Mouse (Mus musculus) embryonic facial prominence, embryonic 10.5 days (tissue): ENCODE measurements around the gene Mfng. TPM values are rescaled to one million over a fixed set of nuclear protein-coding genes. Genes with fewer than 3 reads are reported as not detected.
A peak's percentile ranks its signal among the peaks of the same experiment; 100 is the strongest.

Experiments used
- DNase-seq: peaks from one replicate; pipeline ENCODE4 v3.0.0-alpha.2; 2017; ENCODE audit warnings: low spot score
- H3K27ac ChIP-seq: fragments of 300-500 bp; sonication (generic); replicated peaks from 2 replicates; pipeline ENCODE4 v1.5.1; 2016; ENCODE audit warnings: mild to moderate bottlenecking
- H3K27me3 ChIP-seq: fragments of 300-500 bp; sonication (generic); replicated peaks from 2 replicates; pipeline ENCODE4 v1.6.1; 2016; ENCODE audit warnings: low read depth, mild to moderate bottlenecking; ENCODE audit not compliant: poor library complexity, severe bottlenecking
- H3K36me3 ChIP-seq: fragments of 300-500 bp; sonication (generic); replicated peaks from 2 replicates; pipeline ENCODE4 v1.6.1; 2016; ENCODE audit warnings: mild to moderate bottlenecking, moderate library complexity
- H3K4me1 ChIP-seq: fragments of 300-500 bp; sonication (generic); 2 replicates; pipeline ENCODE4 v1.6.1; 2016
- H3K4me3 ChIP-seq: fragments of 300-500 bp; sonication (generic); 2 replicates; pipeline ENCODE4 v1.5.1; 2016; ENCODE audit warnings: mild to moderate bottlenecking, moderate library complexity
- H3K9me3 ChIP-seq: fragments of 300-500 bp; sonication (generic); 2 replicates; pipeline ENCODE4 v1.6.1; 2016; ENCODE audit warnings: mild to moderate bottlenecking
- WGBS: fragments of 180-500 bp; shearing (Covaris S2); methylation state at CpG from one replicate; pipeline ENCODE4 v1.1.7; 2016; 5-methylcytosine and 5-hydroxymethylcytosine counted together
- polyA plus RNA-seq: library from polyadenylated mRNA; unstranded; fragments of >200 nt; fragmentation: Nextera tagmentation; extraction: Ambion mirVana; gene quantifications from 2 replicates; pipeline ENCODE4 v1.2.1, GENCODE M21; 2016

Mfng gene
- 36.4 and 39.0 TPM in 2 replicates for polyA plus RNA-seq

DNA sequence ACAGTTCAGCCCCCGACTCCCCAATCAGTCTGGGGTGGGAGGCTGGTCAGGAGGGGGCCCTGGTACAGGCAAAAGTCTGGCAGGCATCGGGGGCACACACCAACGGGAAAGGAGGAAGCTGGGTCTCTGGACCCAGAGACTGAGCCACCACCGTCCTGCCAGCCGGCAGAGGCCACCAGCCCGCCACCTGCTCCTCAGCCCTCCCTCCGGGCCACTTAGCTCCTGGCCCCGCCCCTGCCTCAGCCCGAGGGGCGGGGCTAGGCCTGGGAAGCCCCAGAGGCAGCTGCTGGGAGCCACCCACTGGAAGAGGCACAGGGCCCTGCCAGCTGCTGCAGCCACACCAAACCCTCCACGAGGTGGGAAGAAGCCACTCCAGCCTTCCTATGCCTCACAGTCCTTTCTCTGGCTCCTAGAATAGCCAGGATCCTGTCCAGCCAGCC is at the start of gene Mfng:
TSS of gene Mfng (minus strand) at position 186 of the 440 bp plus-strand sequence.
- Histone ChIP-seq H3K27ac (peak within 1 kb of the TSS; percentile 89), H3K9me3 (peaks cover 5% of the 10 kb centered on the region; the same call in 1 of the 2 replicates), H3K4me3 (peak within 1 kb of the TSS; percentile 53), H3K27me3 (peaks cover 22% of the 10 kb centered on the region), H3K4me1 (peaks cover 58% of the 10 kb centered on the region), H3K36me3 (peaks cover 29% of the 10 kb centered on the region)
- WGBS = 4% methylated on average over 11 of the region's 11 CpGs
- peak; percentile 80 for DNase-seq

DNA sequence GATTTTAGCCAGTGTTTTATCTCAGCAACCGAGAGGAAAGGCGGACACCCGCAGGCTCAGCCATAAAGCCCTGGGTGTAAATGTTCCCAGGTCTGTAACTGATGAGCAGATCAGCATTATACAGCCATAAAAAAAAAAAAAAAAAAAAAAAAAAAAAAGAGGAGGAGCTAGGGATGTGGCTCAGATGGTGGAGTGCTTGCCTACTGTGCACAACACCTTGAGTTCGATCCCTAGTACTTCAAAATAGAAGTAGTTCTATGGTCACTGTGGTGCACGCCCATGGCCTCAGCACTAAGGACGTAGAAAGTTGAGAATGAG is 42.8 kb upstream of the Mfng start:
- WGBS = 80% methylated on average over 6 of the region's 6 CpGs

DNA sequence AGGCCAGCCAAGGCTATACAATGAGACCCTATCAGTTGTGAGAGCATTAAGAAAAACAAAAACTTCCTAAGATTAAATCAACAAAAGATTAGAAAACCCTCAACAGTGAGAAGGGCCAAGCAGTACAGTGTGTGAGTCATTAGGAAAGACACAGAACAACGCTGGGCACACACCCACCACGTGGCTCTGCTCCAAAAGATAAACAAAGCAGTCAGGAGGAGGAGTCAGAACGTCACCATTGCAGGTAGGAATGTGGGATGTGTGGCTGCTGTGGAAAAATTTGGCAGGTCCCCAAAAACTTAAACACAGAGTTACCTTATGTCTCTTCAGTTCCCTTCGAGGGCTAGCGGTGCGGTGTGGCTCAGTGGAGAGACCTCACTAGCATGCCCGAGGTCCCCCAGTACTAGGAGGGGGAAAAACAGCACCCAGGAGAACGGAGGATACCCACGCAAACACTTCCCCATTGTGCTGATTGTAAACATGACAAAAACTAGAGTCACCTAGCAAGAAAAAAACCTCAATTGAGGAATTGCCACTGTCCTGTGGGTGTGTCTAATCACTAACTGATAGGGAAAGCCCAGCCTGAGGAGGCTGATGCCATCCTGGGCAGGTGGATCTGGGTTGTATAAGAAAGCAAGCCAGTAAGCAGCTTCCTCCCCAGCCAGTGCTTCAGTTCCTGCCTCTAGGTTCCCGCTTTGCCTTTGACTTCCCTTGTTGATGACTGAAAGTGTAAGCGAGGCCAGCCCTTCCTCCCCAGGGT is 42.2 kb upstream of the Mfng start:
- peaks cover 5% of the 10 kb centered on the region for H3K4me1 ChIP-seq

More for the DNA sequence above, 42.8 kb upstream of the Mfng start:
- Histone ChIP-seq H3K4me3 (no peak overlapping the region), H3K9me3 (no peaks in the 10 kb centered on the region), H3K27me3 (0 out of 2 replicates have a peak, but pooled peaks cover 10% of the 10 kb centered on the region), H3K4me1 (peaks cover 5% of the 10 kb centered on the region), H3K27ac (no peak overlapping the region), H3K36me3 (no peaks in the 10 kb centered on the region)
- DNase-seq = no peak

DNA sequence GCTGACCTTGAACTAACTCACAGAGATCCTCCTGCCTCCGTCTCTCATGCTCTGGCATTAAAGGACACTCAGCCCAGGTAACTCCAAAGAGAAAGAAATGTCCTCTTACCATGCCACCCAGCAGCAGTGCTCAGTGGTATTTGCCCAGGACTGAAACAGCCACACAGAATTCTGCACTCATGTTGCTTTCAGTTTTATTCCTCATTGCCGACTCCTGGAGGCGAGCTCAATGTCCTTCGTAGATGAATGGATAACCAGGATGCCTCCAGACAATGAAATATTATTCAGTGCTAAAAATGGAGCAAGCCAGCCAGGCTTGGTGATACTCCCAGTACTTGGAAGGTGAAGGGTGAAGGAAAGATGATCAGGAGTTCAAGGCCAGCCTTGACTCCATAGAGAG is 40.3 kb upstream of the Mfng start:
- Histone ChIP-seq H3K9me3 (no peaks in the 10 kb centered on the region), H3K27me3 (0 out of 2 replicates have a peak, but pooled peaks cover under 1% of the 10 kb centered on the region), H3K36me3 (no peaks in the 10 kb centered on the region), H3K4me1 (peaks cover 12% of the 10 kb centered on the region), H3K4me3 (no peak overlapping the region), H3K27ac (no peak overlapping the region)
- DNase-seq = no peak
- 90% methylated on average over 4 of the region's 4 CpGs for WGBS

More for the DNA sequence above, 42.2 kb upstream of the Mfng start:
- no peak overlapping the region for H3K4me3 ChIP-seq
- H3K9me3 ChIP-seq = no peaks in the 10 kb centered on the region
- no peaks in the 10 kb centered on the region for H3K36me3 ChIP-seq
- H3K27me3 ChIP-seq = 0 out of 2 replicates have a peak, but pooled peaks cover 5% of the 10 kb centered on the region
- 65% methylated on average over 11 of the region's 11 CpGs for WGBS
- no peak overlapping the region for H3K27ac ChIP-seq
- no peak for DNase-seq

DNA sequence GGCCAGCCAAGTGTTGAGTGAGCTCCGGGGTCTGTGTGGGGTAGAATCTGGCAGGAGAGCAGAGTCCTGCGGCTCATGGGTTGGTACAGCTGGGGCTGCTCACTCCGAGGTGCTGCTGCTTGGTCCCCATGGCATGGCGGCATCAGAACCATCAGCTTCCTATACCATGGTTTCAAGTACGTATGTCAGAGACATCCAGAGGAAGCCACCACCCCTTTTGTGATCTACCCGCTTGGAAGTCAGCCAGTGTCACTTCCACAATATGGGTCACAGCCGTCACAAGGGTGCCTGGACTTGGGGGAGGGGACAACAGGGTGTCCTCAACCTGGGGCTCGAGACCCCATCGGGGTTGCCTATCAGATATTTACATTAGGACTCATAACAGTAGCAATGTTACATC is 36.9 kb upstream of the Mfng start:
- 89% methylated on average over 9 of the region's 9 CpGs for WGBS
- Histone ChIP-seq H3K36me3 (no peaks in the 10 kb centered on the region), H3K27ac (no peak overlapping the region), H3K4me1 (peaks cover 31% of the 10 kb centered on the region), H3K4me3 (no peak overlapping the region), H3K27me3 (peaks cover 27% of the 10 kb centered on the region), H3K9me3 (no peaks in the 10 kb centered on the region)
- DNase-seq = no peak

DNA sequence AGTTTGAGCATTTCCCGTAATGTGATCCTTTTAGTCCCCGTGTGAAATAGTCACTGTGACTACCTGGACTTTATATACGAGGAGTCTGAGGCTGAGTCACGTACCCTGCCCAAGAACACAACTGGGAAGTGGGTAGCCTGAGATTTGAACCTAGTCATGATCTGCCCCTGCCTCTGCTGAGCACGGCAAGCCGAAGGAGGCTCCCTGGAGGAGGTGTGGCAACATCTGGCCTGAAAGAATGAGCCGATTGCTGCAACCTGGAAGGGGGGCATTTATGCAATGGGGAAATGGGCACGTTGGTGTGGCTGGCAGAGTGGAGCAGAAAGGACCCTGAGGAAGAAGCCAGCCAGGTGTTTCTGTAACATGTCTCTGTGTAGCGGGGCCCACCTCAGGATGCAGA is 36.5 kb upstream of the Mfng start:
- Histone ChIP-seq H3K4me3 (no peak overlapping the region), H3K9me3 (no peaks in the 10 kb centered on the region), H3K36me3 (no peaks in the 10 kb centered on the region), H3K4me1 (peaks cover 31% of the 10 kb centered on the region), H3K27me3 (peaks cover 31% of the 10 kb centered on the region), H3K27ac (no peak overlapping the region)
- DNase-seq = no peak
- WGBS = 68% methylated on average over 9 of the region's 9 CpGs

DNA sequence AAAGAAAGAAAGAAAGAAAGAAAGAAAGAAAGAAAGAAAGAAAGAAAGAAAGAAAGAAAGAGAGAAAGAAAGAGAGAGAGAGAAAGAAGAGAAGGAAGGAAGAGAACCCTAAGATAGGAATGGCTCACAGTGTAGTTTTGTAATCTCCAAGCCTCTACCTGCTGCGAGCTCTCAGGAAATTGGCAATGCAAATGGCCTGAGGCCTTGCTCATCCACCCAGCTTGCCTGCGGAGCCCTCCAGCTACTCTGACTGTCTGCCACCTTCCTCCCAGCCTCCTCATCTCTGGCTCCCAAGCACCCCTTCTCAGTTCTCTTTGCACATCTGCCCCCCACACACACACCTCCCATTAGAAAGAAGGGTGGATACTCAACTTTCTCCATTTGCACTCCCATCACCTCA is 35.7 kb upstream of the Mfng start:
- H3K4me3 ChIP-seq = no peak overlapping the region
- peaks cover 36% of the 10 kb centered on the region for H3K4me1 ChIP-seq
- H3K36me3 ChIP-seq = no peaks in the 10 kb centered on the region
- H3K27ac ChIP-seq = no peak overlapping the region
- no peak for DNase-seq
- peaks cover 39% of the 10 kb centered on the region for H3K27me3 ChIP-seq
- 67% methylated on average over 2 of the region's 2 CpGs for WGBS
- no peaks in the 10 kb centered on the region for H3K9me3 ChIP-seq

DNA sequence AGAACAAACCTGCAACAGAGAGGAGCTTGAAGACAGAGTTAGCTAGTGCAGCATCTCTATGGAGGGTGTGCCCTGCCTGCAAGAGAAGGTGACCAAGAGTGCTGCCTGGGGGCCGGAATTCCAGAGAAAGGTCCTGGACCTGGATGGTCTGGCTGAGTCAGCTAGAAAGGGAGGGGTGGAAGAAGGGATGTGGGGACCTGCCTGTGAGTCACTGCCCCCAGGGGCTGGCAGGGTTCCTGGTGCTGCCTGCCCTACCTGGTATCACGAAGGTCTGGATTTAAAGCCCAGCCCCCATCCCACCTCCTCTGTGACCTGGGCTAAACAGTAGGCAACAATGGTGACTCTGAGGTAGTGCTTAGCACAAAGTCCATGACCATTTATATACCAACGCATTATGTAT is 33.9 kb upstream of the Mfng start:
- H3K9me3 ChIP-seq = no peaks in the 10 kb centered on the region
- 72% methylated on average over 3 of the region's 3 CpGs for WGBS
- no peak overlapping the region for H3K27ac ChIP-seq
- no peaks in the 10 kb centered on the region for H3K36me3 ChIP-seq
- peaks cover 57% of the 10 kb centered on the region for H3K27me3 ChIP-seq
- no peak for DNase-seq
- H3K4me1 ChIP-seq = peaks cover 55% of the 10 kb centered on the region
- H3K4me3 ChIP-seq = no peak overlapping the region

DNA sequence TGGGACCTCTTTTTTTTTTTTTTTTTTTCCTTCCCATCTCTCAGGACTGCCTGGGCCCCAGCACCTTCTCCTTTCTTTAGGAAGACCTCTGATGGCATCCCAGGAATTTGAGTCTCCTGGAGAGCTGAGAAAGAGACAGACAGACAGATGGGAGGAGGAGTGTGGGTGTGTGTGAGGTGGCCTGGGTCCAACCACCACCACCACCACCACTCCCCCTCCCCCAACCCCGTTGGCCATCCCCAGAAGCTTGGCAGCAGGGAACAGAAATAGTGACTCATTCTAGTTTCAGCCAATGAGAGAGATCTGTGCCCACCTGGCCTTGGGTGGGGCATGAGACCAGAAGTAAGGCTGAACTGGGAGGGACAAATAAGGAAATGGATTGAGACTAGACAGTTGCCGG is 33.3 kb upstream of the Mfng start:
- 54% methylated on average over 2 of the region's 2 CpGs for WGBS
- Histone ChIP-seq H3K4me1 (peaks cover 59% of the 10 kb centered on the region), H3K4me3 (no peak overlapping the region), H3K36me3 (no peaks in the 10 kb centered on the region), H3K27me3 (peaks cover 62% of the 10 kb centered on the region), H3K9me3 (no peaks in the 10 kb centered on the region), H3K27ac (no peak overlapping the region)
- DNase-seq = no peak

DNA sequence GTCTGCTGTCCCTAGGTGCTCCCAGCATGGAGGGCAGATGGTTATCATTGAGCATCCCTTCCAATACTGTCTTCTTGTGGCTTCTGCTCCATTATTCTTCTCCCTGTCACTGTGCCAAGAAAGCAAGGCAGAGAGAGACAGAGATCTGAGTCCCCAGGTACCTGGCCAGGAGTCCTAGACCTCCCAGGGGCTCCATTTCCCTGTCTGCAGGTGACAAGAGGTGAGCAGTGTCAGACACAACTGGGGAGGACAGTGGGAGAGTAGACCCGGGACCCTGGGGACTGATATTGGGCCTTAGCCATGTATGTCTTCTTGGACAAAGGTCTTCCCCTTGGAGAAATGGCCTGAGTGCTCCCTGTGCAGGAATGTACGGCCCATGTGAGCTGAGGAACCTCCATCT is 32.1 kb upstream of the Mfng start:
- Histone ChIP-seq H3K27ac (no peak overlapping the region), H3K9me3 (no peaks in the 10 kb centered on the region), H3K4me1 (peaks cover 59% of the 10 kb centered on the region), H3K4me3 (no peak overlapping the region), H3K27me3 (peaks cover 75% of the 10 kb centered on the region), H3K36me3 (no peaks in the 10 kb centered on the region)
- WGBS = 77% methylated on average over 2 of the region's 2 CpGs
- no peak for DNase-seq

DNA sequence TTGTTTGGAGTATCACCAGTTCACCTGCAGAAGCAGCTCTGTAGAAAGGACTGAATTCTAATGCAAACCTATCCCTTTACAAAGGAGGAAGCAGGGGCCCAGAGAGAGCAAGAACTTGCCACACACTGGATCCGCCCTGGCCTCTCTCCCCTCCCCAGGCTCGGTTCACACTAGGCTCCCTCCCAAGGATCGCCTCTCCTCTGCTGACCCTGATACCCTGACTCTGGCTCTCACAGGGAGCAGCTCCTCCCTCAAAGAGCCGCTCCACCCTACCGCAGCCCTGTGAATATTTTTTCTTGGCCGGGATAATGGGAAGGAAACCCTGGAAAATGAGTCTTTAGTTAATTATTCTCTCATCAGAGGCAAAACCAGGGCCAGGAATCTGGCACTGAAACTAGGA is 31.1 kb upstream of the Mfng start:
- Histone ChIP-seq H3K27ac (no peak overlapping the region), H3K27me3 (peaks cover 78% of the 10 kb centered on the region), H3K4me1 (peaks cover 51% of the 10 kb centered on the region), H3K4me3 (no peak overlapping the region), H3K36me3 (no peaks in the 10 kb centered on the region), H3K9me3 (no peaks in the 10 kb centered on the region)
- DNase-seq = no peak
- WGBS = 8% methylated on average over 6 of the region's 6 CpGs

DNA sequence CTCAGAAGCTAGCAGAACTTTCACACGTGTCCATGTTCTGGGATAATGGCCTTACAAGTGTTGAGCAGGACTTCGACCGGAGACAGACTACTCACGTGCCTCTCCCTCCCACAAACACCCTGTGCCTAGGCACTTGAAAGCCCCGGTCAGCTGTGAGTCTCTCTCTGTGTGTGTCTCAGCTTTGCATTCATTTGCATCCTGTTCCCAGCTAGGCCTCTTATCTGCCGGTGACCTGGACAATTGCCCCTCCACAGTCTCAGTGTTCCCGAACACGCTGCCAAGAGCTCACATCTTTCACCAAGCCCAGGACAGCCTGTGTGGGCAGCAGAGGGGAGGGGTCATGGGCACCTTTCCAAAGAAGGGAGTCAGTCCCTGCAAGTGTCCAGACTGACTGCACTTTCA is 30.2 kb upstream of the Mfng start:
- Histone ChIP-seq H3K27ac (no peak overlapping the region; the same call in 1 of the 2 replicates), H3K36me3 (no peaks in the 10 kb centered on the region; the same call in 1 of the 2 replicates), H3K27me3 (peaks cover 78% of the 10 kb centered on the region), H3K9me3 (no peaks in the 10 kb centered on the region), H3K4me1 (peaks cover 55% of the 10 kb centered on the region), H3K4me3 (peak overlapping the region; percentile 67; the same call in 1 of the 2 replicates)
- DNase-seq = peak; percentile 37
- WGBS = 4% methylated on average over 8 of the region's 8 CpGs

DNA sequence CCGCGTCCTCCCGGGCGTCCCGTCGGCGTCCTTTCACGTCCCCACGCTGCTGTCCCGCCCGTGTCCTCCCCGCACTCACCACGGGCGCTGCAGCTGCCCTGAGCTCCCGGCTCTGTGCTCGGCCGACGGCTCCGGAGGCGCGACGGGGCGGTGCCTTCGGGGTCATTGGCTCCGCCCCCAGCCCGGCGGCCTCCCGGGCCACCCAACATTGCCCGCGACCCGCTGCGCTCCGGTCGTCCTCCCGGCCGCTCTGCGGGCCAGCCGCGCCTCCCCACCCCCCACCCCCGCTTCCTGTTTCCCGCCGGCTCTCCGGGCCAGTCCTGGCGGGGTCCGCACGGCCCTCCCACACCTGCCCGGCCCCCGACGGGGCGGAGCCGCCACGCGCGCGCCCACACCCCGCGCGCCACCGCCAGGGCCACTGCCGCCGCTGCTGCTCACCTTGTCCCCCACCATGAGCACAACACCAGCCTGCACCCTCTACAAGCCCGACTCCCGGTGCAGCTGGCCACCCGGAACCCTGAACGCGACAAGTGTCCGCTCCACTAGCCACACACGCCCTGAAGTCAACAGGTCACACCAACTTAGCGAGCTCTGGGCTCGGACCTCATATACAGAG is 29.6 kb upstream of the Mfng start, which contains the start of gene Card10:
TSS of gene Card10 (minus strand) at position 267 of the 616 bp plus-strand sequence.
- peak within 1 kb of the TSS; percentile 73 for H3K27ac ChIP-seq
- H3K4me3 ChIP-seq = peak within 1 kb of the TSS; percentile 67
- H3K9me3 ChIP-seq = no peaks in the 10 kb centered on the region
- H3K27me3 ChIP-seq = peaks cover 81% of the 10 kb centered on the region
- peak; percentile 65 for DNase-seq
- under 1% methylated on average over 70 of the region's 70 CpGs for WGBS
- H3K4me1 ChIP-seq = peaks cover 58% of the 10 kb centered on the region
- no peaks in the 10 kb centered on the region; the same call in 1 of the 2 replicates for H3K36me3 ChIP-seq
